Comparison of ENCODE assay signal across 11 mouse cellular contexts in genomic region chr9:65752632-65753031, GRCm38 (mm10).
DNase-seq lines count a peak whose midpoint lies in the region; ATAC-seq and TF ChIP-seq lines count a peak whose summit lies in the region.
"Had no signal": no experiment of that assay in that cellular context is flagged by ENCODE, and none has a peak within 500 bp of the region (broad histone marks: within the 10 kb centered on the region; RNA-seq: fewer than 3 reads in every experiment).

No protein-coding gene starts in this region.

- H3K27me3 ChIP-seq in hindbrain, postnatal 0 days (ENCODE audit: insufficient read depth, low read length): no peaks in the 10 kb centered on the region
- no peaks in the 10 kb centered on the region for H3K27me3 ChIP-seq in hindbrain, embryonic 16.5 days (replicated peaks; ENCODE audit: control insufficient read depth, insufficient read depth, low read length)
- H3K27me3 ChIP-seq: liver, embryonic 13.5 days had no signal

- H3K4me2 ChIP-seq in hindbrain, postnatal 0 days (ENCODE audit: low read depth, low read length): no peak overlapping the region
- no peak overlapping the region for H3K4me2 ChIP-seq in hindbrain, embryonic 16.5 days (ENCODE audit: low read length)
- H3K4me2 ChIP-seq: liver, embryonic 13.5 days had no signal

- no peaks in the 10 kb centered on the region for H3K36me3 ChIP-seq in hindbrain, postnatal 0 days (ENCODE audit: insufficient read depth, low read length)
- no peaks in the 10 kb centered on the region for H3K36me3 ChIP-seq in hindbrain, embryonic 16.5 days (ENCODE audit: control insufficient read depth, insufficient read depth, low read length)
- H3K36me3 ChIP-seq: liver, embryonic 13.5 days had no signal

- ATAC-seq in hindbrain, postnatal 0 days: no peak
- no peak for ATAC-seq in hindbrain, embryonic 16.5 days
- peak; percentile 73 for ATAC-seq in megakaryocyte progenitor cell, adult 5-6 weeks (replicated peaks; ENCODE audit: poor library complexity)
- ATAC-seq: forebrain, embryonic 14.5 days had no signal

- no peak overlapping the region for H3K9ac ChIP-seq in hindbrain, postnatal 0 days (replicated peaks; ENCODE audit: low read length)
- no peak overlapping the region for H3K9ac ChIP-seq in hindbrain, embryonic 16.5 days (ENCODE audit: low read depth, low read length)
- H3K9ac ChIP-seq: liver, embryonic 13.5 days had no signal

- no peak overlapping the region for H3K27ac ChIP-seq in hindbrain, postnatal 0 days
- H3K27ac ChIP-seq in hindbrain, embryonic 16.5 days (ENCODE audit: low read depth, low read length): no peak overlapping the region
- H3K27ac ChIP-seq: liver, embryonic 13.5 days had no signal

- peaks cover 7% of the 10 kb centered on the region; the same call in 1 of the 2 replicates for H3K4me1 ChIP-seq in hindbrain, postnatal 0 days (ENCODE audit: insufficient read depth, low read length)
- peaks cover 10% of the 10 kb centered on the region for H3K4me1 ChIP-seq in hindbrain, embryonic 16.5 days (ENCODE audit: control insufficient read depth, insufficient read depth, low read depth, low read length)

- DNase-seq in hindbrain, postnatal 0 days (ENCODE audit: low spot score): no peak
- peak; percentile 25 to 38 for DNase-seq in B cell, adult 2 months
- peak; percentile 72 for DNase-seq in R1 (ENCODE audit: low read depth, low spot score)
- no peak for DNase-seq in adrenal gland, adult 18-20 months (ENCODE audit: low spot score in 2 of 2)
- no peak for DNase-seq in heart, postnatal 14 days
- no peak for DNase-seq in urinary bladder, postnatal 14 days (ENCODE audit: low spot score)
- DNase-seq: kidney, adult 18-20 months; liver, embryonic 13.5 days had no signal

- H3K4me3 ChIP-seq in hindbrain, postnatal 0 days (ENCODE audit: low read length): no peak overlapping the region
- no peak overlapping the region for H3K4me3 ChIP-seq in hindbrain, embryonic 16.5 days (ENCODE audit: low read length)
- H3K4me3 ChIP-seq: liver, embryonic 13.5 days had no signal

- WGBS in hindbrain, postnatal 0 days: 95% methylated on average over 3 of the region's 3 CpGs
- 95% methylated on average over 3 of the region's 3 CpGs for WGBS in hindbrain, embryonic 16.5 days

- intact Hi-C loops in heart, postnatal 14 days (cut with DNase I): loop anchor here (5.0 to 10.0 kb wide), 2 partner anchors 72 to 85 kb away; partner anchors contain the start of genes Oaz2 and Zfp609

- TF ChIP-seq CTCF in hindbrain, postnatal 0 days (IDR thresholded peaks at IDR 0.05; ENCODE audit: low read depth): peak; percentile 39

- no peaks in the 10 kb centered on the region for H3K9me3 ChIP-seq in hindbrain, postnatal 0 days (ENCODE audit: low read length)
- H3K9me3 ChIP-seq in hindbrain, embryonic 16.5 days (ENCODE audit: control insufficient read depth, low read length): no peaks in the 10 kb centered on the region
- H3K9me3 ChIP-seq: liver, embryonic 13.5 days had no signal

Comparison
In these comparisons a context has a peak if more than half of its experiments do, and no peak if none do; other contexts are left out.
1. DNase-seq: peak in B cell, adult 2 months (2 of 2) and R1 (single experiment); none in hindbrain, postnatal 0 days (single experiment), adrenal gland, adult 18-20 months (0 of 2), heart, postnatal 14 days (0 of 2) and urinary bladder, postnatal 14 days (single experiment).